Comparison of ENCODE assay signal across 29 mouse cellular contexts in the genomic region with DNA sequence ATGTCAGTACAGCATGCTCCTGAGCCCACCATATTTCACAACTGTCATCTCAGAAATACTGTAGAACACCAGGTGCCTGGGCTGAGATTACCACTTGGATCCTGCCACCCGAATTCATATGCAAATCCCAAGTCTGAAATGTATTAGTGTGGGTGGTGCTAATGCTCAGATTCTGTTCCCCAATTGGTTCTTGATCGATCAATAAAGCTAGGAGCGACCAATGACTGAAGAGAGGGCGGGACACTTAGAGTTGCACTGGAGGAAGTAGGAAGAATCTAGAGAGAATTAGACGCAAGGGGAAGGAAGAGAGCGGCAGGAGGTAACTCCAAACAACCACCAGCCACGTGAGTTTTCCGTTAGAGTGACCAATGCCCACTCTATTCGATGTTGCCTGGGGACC.
A peak's percentile ranks its signal among the peaks of the same experiment; 100 is the strongest.
DNase-seq lines count a peak whose midpoint lies in the region; ATAC-seq and TF ChIP-seq lines count a peak whose summit lies in the region.
"Had no signal": no experiment of that assay in that cellular context is flagged by ENCODE, and none has a peak within 500 bp of the region (broad histone marks: within the 10 kb centered on the region; RNA-seq: fewer than 3 reads in every experiment).

No protein-coding gene starts in this region.

- peak; percentile 80 for DNase-seq in 3134 (ENCODE audit: extremely low read depth, insufficient read length, low spot score)
- peak; percentile 86 for DNase-seq in A20 (ENCODE audit: low read depth, low spot score)
- peak; percentile 3 for DNase-seq in MEL (ENCODE audit: low read depth, low spot score)
- DNase-seq in WW6 (ENCODE audit: low read depth, low spot score) = peak; percentile 7
- DNase-seq in left cerebral cortex, postnatal 10 days (ENCODE audit: extremely low spot score in 1 of 2, low spot score in 2 of 2) = no peak
- no peak for DNase-seq in adrenal gland, adult (ENCODE audit: inconsistent age in 2 of 2, low spot score in 1 of 2)
- no peak for DNase-seq in urinary bladder, postnatal 14 days (ENCODE audit: low spot score)
- DNase-seq: adrenal gland, adult 8-10 months; adrenal gland, postnatal 25 days; B cell, adult 2 months; cerebellum, adult 18-20 months; cerebellum, adult 9-10 months; cerebellum, postnatal 14 days; forebrain, postnatal 0 days; gastrocnemius, postnatal 25 days; heart, adult 18-20 months; heart, postnatal 10 days; heart, postnatal 36 days had no signal

- intact Hi-C loops in left cerebral cortex, postnatal 10 days (cut with DNase I) = no loop called here

- H3K79me2 ChIP-seq in MEL (ENCODE audit: control insufficient read depth, insufficient read depth, low read length, poor library complexity) = no peaks in the 10 kb centered on the region

- ATAC-seq in frontal cortex, adult (ENCODE audit: low TSS enrichment) = no peak
- ATAC-seq: forebrain, embryonic 14.5 days; forebrain, postnatal 0 days; hindbrain, embryonic 16.5 days; intestine, embryonic 15.5 days had no signal

- H3K27ac ChIP-seq in MEL (ENCODE audit: control insufficient read depth, low read depth, low read length) = no peak overlapping the region
- H3K27ac ChIP-seq: embryonic facial prominence, embryonic 12.5 days; embryonic facial prominence, embryonic 15.5 days; heart, embryonic 15.5 days; hindbrain, embryonic 10.5 days; hindbrain, embryonic 13.5 days; intestine, embryonic 15.5 days had no signal

- TF ChIP-seq POLR2A in MEL (IDR thresholded peaks at IDR 0.05; ENCODE audit: control insufficient read depth in 1 of 2, insufficient read depth in 1 of 2, low read depth in 1 of 2, low read length in 2 of 2, poor library complexity in 1 of 2) = no peak

- TF ChIP-seq CTCF in MEL (IDR thresholded peaks at IDR 0.05 in 2 of 3, conservative IDR thresholded peaks at IDR 0.05 in 1 of 3; ENCODE audit: control insufficient read depth in 1 of 3, insufficient read depth in 1 of 3, low read depth in 2 of 3, low read length in 3 of 3, poor library complexity in 1 of 3, severe bottlenecking in 1 of 3) = no peak

- no peaks in the 10 kb centered on the region for H3K4me1 ChIP-seq in MEL (ENCODE audit: control insufficient read depth in 1 of 2, insufficient read depth in 2 of 2, low read length in 2 of 2)
- H3K4me1 ChIP-seq: embryonic facial prominence, embryonic 12.5 days; embryonic facial prominence, embryonic 15.5 days; heart, embryonic 12.5 days; heart, embryonic 15.5 days; hindbrain, embryonic 10.5 days; hindbrain, embryonic 13.5 days; intestine, embryonic 15.5 days had no signal

- no peak for TF ChIP-seq RAD21 in MEL (IDR thresholded peaks at IDR 0.05; ENCODE audit: low read depth, low read length)

- H3K9ac ChIP-seq in MEL (ENCODE audit: control insufficient read depth, low read depth, low read length, poor library complexity, severe bottlenecking) = no peak overlapping the region
- H3K9ac ChIP-seq: embryonic facial prominence, embryonic 12.5 days; embryonic facial prominence, embryonic 15.5 days; forebrain, postnatal 0 days; heart, embryonic 12.5 days; heart, embryonic 15.5 days; hindbrain, embryonic 13.5 days; intestine, embryonic 15.5 days had no signal

- no peak overlapping the region for H3K4me3 ChIP-seq in MEL (ENCODE audit: control insufficient read depth in 1 of 2, insufficient read depth in 1 of 2, low read depth in 2 of 2, low read length in 2 of 2)
- H3K4me3 ChIP-seq: embryonic facial prominence, embryonic 12.5 days; embryonic facial prominence, embryonic 15.5 days; heart, embryonic 12.5 days; heart, embryonic 15.5 days; hindbrain, embryonic 10.5 days; hindbrain, embryonic 13.5 days; intestine, embryonic 15.5 days had no signal

- H3K27me3 ChIP-seq in MEL (ENCODE audit: control insufficient read depth in 1 of 2, insufficient read depth in 2 of 2, low read length in 2 of 2) = no peaks in the 10 kb centered on the region
- H3K27me3 ChIP-seq: CH12.LX; embryonic facial prominence, embryonic 12.5 days; embryonic facial prominence, embryonic 15.5 days; heart, embryonic 12.5 days; heart, embryonic 15.5 days; hindbrain, embryonic 13.5 days; intestine, embryonic 15.5 days had no signal

- TF ChIP-seq EP300 in MEL (IDR thresholded peaks at IDR 0.05; ENCODE audit: low read depth in 1 of 2, low read length in 2 of 2) = no peak

- no peaks in the 10 kb centered on the region for H3K36me3 ChIP-seq in MEL (ENCODE audit: control insufficient read depth in 1 of 2, insufficient read depth in 2 of 2, low read length in 2 of 2)
- H3K36me3 ChIP-seq: embryonic facial prominence, embryonic 12.5 days; embryonic facial prominence, embryonic 15.5 days; heart, embryonic 12.5 days; heart, embryonic 15.5 days; hindbrain, embryonic 10.5 days; hindbrain, embryonic 13.5 days; intestine, embryonic 15.5 days had no signal

- no peaks in the 10 kb centered on the region for H3K9me3 ChIP-seq in MEL (replicated peaks; ENCODE audit: insufficient read depth, low read length)
- H3K9me3 ChIP-seq: embryonic facial prominence, embryonic 12.5 days; embryonic facial prominence, embryonic 15.5 days; heart, embryonic 12.5 days; heart, embryonic 15.5 days; hindbrain, embryonic 10.5 days; hindbrain, embryonic 13.5 days; intestine, embryonic 15.5 days had no signal

TF ChIP-seq in MEL, 35 proteins besides CTCF, POLR2A, EP300 and RAD21:
- TF ChIP-seq CHD1 (IDR thresholded peaks at IDR 0.05; ENCODE audit: low read depth, low read length) = no peak
- no peak for TF ChIP-seq ELF1 (IDR thresholded peaks at IDR 0.05; ENCODE audit: low read depth, low read length)
- no peak for TF ChIP-seq JUND (IDR thresholded peaks at IDR 0.05; ENCODE audit: low read depth, low read length)
- TF ChIP-seq ZC3H11A (IDR thresholded peaks at IDR 0.05; ENCODE audit: low read depth, low read length) = no peak
- no peak for TF ChIP-seq USF2 (IDR thresholded peaks at IDR 0.05; ENCODE audit: borderline replicate concordance in 1 of 2, insufficient read depth in 1 of 2, low read depth in 1 of 2, low read length in 2 of 2)
- TF ChIP-seq USF1 (IDR thresholded peaks at IDR 0.05; ENCODE audit: low read depth, low read length) = no peak
- no peak for TF ChIP-seq RCOR1 (IDR thresholded peaks at IDR 0.05; ENCODE audit: low read depth, low read length)
- no peak for TF ChIP-seq TCF12 (IDR thresholded peaks at IDR 0.05; ENCODE audit: low read depth, low read length)
- no peak for TF ChIP-seq SMC3 (IDR thresholded peaks at IDR 0.05; ENCODE audit: low read depth, low read length)
- TF ChIP-seq TBP (IDR thresholded peaks at IDR 0.05; ENCODE audit: low read depth, low read length) = no peak

Comparison
In these comparisons a context has a peak if more than half of its experiments do, and no peak if none do; other contexts are left out.
1. DNase-seq: peak in 3134 (single experiment), A20 (single experiment), MEL (single experiment) and WW6 (single experiment); none in left cerebral cortex, postnatal 10 days (0 of 2), adrenal gland, adult (0 of 2) and urinary bladder, postnatal 14 days (single experiment).